Mouse (Mus musculus): ENCODE data around the gene Auts2. TPM values are rescaled to one million over a fixed set of nuclear protein-coding genes. Genes with fewer than 3 reads are reported as not detected.

Gene Auts2
- polyA plus RNA-seq, 1 experiment from 2014 or later, result 57.8 TPM

GRCm38 (mm10) chr5:131600325-131601125 is 942.6 kb downstream of the Auts2 start:
- Histone ChIP-seq H3K36me3 (no peaks in the 10 kb centered on the region), H3K4me3 (no peak overlapping the region), H3K4me1 (peaks cover 59% of the 10 kb centered on the region), H3K27ac (no peak overlapping the region; the same call in 1 of the 2 replicates), H3K9me3 (replicated peaks) (no peaks in the 10 kb centered on the region), H3K27me3 (ENCODE audit: low read depth, poor library complexity, severe bottlenecking) (peaks cover 62% of the 10 kb centered on the region)
- no peak for DNase-seq (ENCODE audit: low spot score)
- 20% methylated on average over 14 of the region's 14 CpGs for WGBS

DNA sequence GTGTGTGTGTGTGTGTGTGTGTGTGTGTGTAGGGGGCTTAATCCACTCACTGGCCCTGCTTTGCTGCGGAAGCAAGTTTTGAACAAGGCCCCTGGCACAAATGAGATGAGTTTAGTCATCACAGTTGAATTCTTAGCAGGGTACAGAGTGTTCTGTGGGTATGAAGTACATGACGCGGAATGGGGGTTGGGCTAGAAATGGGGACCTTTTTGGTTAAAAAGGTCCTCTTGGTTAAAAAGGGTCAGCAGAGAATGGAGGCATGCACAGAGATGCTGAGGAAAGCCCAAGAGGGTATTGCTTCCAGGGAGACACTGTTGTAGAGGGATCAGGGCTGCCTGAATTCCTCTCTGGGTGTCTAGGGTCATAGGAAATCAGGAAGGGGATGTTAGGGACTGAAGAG is 945.6 kb downstream of the Auts2 start:
- H3K9me3 ChIP-seq (replicated peaks), result no peaks in the 10 kb centered on the region
- peaks cover 77% of the 10 kb centered on the region for H3K27me3 ChIP-seq (ENCODE audit: low read depth, poor library complexity, severe bottlenecking)
- H3K4me1 ChIP-seq, result peaks cover 54% of the 10 kb centered on the region
- H3K36me3 ChIP-seq, result no peaks in the 10 kb centered on the region
- 0 out of 2 replicates have a peak overlapping the region, but pooled peaks have one; percentile 3 for H3K27ac ChIP-seq
- DNase-seq (ENCODE audit: low spot score), result no peak
- WGBS, result 75% methylated on average over 3 of the region's 3 CpGs
- no peak overlapping the region for H3K4me3 ChIP-seq

DNA sequence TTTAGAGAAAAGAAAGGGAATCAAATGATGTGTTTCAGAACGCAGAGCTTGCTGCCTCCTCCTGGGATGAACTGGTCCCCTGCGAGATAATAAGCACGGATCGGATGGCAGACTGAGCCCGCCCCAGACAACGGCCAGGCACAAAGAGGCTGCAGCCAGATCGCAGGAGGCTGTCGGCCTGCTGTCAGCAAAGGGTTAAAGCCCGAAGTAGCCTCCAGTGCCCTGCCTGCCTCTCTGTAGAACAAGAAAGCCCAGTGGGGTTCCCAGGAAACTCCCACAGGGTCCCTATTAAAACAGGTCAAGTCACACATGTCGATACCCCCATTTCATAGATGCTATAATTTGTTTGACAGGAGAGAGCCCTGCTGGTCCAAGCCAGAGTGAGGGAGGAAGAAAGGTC is 946.6 kb downstream of the Auts2 start:
- Histone ChIP-seq H3K36me3 (no peaks in the 10 kb centered on the region), H3K4me1 (peaks cover 45% of the 10 kb centered on the region), H3K9me3 (replicated peaks) (no peaks in the 10 kb centered on the region), H3K27ac (peak overlapping the region; percentile 36; the same call in 1 of the 2 replicates), H3K27me3 (ENCODE audit: low read depth, poor library complexity, severe bottlenecking) (peaks cover 86% of the 10 kb centered on the region), H3K4me3 (peak overlapping the region; percentile 8; the same call in 1 of the 2 replicates)
- DNase-seq (ENCODE audit: low spot score), result no peak
- WGBS, result 0% methylated on average over 10 of the region's 10 CpGs

DNA sequence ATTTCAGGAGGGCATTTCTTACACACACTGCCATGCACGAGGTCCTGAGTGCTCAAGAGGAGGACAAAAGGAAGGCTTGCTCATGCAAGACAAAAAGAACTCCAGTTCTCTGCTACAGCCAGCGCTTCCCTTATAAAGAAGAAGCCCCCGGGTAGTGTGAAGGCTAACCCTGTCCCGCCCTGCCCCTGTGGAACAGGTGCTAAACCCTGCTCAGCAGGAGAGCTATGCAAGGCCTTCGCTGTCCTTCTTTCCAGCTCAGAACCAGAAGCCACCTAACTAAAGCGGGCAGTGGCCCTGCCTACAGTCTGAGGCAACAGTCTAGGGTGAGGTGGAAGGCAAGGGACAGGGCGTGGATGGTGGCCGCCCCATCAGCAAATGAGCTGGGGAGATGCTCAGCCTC is 947.4 kb downstream of the Auts2 start:
- H3K4me1 ChIP-seq, result peaks cover 37% of the 10 kb centered on the region
- no peak for DNase-seq (ENCODE audit: low spot score)
- H3K27me3 ChIP-seq (ENCODE audit: low read depth, poor library complexity, severe bottlenecking), result peaks cover 94% of the 10 kb centered on the region
- peak overlapping the region; percentile 27; the same call in 1 of the 2 replicates for H3K27ac ChIP-seq
- 0 out of 2 replicates have a peak overlapping the region, but pooled peaks have one; percentile 15 for H3K4me3 ChIP-seq
- WGBS, result 13% methylated on average over 8 of the region's 8 CpGs
- no peaks in the 10 kb centered on the region for H3K36me3 ChIP-seq
- no peaks in the 10 kb centered on the region for H3K9me3 ChIP-seq (replicated peaks)

DNA sequence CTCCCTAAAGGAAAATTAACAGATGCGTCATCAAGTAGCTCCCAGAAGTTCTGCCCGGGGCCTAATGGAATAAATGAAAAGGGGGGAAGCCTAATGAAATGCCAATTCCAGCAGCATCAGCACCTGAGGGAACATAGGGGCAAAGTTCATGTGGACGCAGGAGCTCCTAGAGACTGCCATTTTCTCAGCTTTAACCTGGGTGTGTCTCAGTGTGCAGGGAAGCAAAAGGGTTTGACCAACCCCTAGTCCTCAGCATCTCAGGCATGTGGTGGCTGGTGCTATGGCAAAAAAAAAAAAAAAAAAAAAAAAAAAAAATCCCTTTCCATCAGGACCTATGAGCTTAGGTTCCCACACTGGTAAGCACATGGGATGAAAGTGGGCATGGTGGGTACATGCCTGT is 948.5 kb downstream of the Auts2 start:
- Histone ChIP-seq H3K36me3 (no peaks in the 10 kb centered on the region), H3K27me3 (ENCODE audit: low read depth, poor library complexity, severe bottlenecking) (peaks cover 97% of the 10 kb centered on the region), H3K27ac (no peak overlapping the region), H3K4me1 (peaks cover 26% of the 10 kb centered on the region), H3K4me3 (no peak overlapping the region), H3K9me3 (replicated peaks) (no peaks in the 10 kb centered on the region)
- no peak for DNase-seq (ENCODE audit: low spot score)
- 77% methylated on average over 3 of the region's 3 CpGs for WGBS

- Histone ChIP-seq H3K4me3 (no peak overlapping the region), H3K9me3 (replicated peaks) (no peaks in the 10 kb centered on the region), H3K36me3 (no peaks in the 10 kb centered on the region), H3K4me1 (peaks cover 26% of the 10 kb centered on the region), H3K27ac (no peak overlapping the region), H3K27me3 (ENCODE audit: low read depth, poor library complexity, severe bottlenecking) (peaks cover 92% of the 10 kb centered on the region)
- no peak for DNase-seq (ENCODE audit: low spot score)
- 91% methylated on average over 10 of the region's 10 CpGs for WGBS
Observed at GRCm38 (mm10) chr5:131593261-131593660, 949.9 kb downstream of the Auts2 start.

GRCm38 (mm10) chr5:131589948-131590467 is 953.1 kb downstream of the Auts2 start:
- no peak for DNase-seq (ENCODE audit: low spot score)
- Histone ChIP-seq H3K27ac (no peak overlapping the region), H3K36me3 (no peaks in the 10 kb centered on the region), H3K4me1 (peaks cover 25% of the 10 kb centered on the region), H3K27me3 (ENCODE audit: low read depth, poor library complexity, severe bottlenecking) (peaks cover 73% of the 10 kb centered on the region), H3K4me3 (no peak overlapping the region), H3K9me3 (replicated peaks) (no peaks in the 10 kb centered on the region)
- WGBS, result 90% methylated on average over 6 of the region's 6 CpGs

DNA sequence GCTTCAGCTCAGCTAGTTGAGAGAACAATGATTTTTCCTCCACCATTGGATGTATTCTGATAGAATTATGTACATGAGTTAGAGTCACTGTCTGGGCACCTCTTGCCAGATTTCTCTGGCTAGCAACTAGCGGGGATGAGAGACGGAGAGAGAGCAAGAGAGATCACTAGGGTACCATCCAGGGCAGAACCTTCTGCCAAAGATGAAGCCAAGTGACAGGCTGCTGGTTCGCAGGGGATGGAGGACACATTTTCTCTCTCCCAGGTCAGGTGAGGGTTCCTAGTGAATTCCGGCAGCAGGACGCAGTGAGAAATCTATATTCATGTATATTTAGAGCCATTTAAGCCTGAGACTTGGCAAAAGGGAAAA is 956.8 kb downstream of the Auts2 start:
- peaks cover 60% of the 10 kb centered on the region for H3K4me1 ChIP-seq
- H3K27me3 ChIP-seq (ENCODE audit: low read depth, poor library complexity, severe bottlenecking), result peaks cover 60% of the 10 kb centered on the region
- DNase-seq (ENCODE audit: low spot score), result no peak
- H3K27ac ChIP-seq, result 0 out of 2 replicates have a peak overlapping the region, but pooled peaks have one; percentile 63
- H3K36me3 ChIP-seq, result no peaks in the 10 kb centered on the region
- H3K4me3 ChIP-seq, result 0 out of 2 replicates have a peak overlapping the region, but pooled peaks have one; percentile 25
- H3K9me3 ChIP-seq (replicated peaks), result no peaks in the 10 kb centered on the region
- WGBS, result 56% methylated on average over 5 of the region's 5 CpGs

GRCm38 (mm10) chr5:131585684-131586331 is 957.3 kb downstream of the Auts2 start:
- WGBS, result 14% methylated on average over 26 of the region's 26 CpGs
- H3K27ac ChIP-seq, result peak overlapping the region; percentile 63
- H3K4me1 ChIP-seq, result peaks cover 65% of the 10 kb centered on the region
- H3K9me3 ChIP-seq (replicated peaks), result no peaks in the 10 kb centered on the region
- DNase-seq (ENCODE audit: low spot score), result peak; percentile 88
- no peaks in the 10 kb centered on the region for H3K36me3 ChIP-seq
- peaks cover 55% of the 10 kb centered on the region for H3K27me3 ChIP-seq (ENCODE audit: low read depth, poor library complexity, severe bottlenecking)
- peak overlapping the region; percentile 25 for H3K4me3 ChIP-seq

- Histone ChIP-seq H3K27ac (peak overlapping the region; percentile 63), H3K4me1 (peaks cover 76% of the 10 kb centered on the region), H3K27me3 (ENCODE audit: low read depth, poor library complexity, severe bottlenecking) (peaks cover 50% of the 10 kb centered on the region), H3K36me3 (no peaks in the 10 kb centered on the region), H3K9me3 (replicated peaks) (no peaks in the 10 kb centered on the region), H3K4me3 (no peak overlapping the region)
- peak; percentile 47 for DNase-seq (ENCODE audit: low spot score)
- 12% methylated on average over 12 of the region's 12 CpGs for WGBS
Observed at GRCm38 (mm10) chr5:131584260-131585135, 958.6 kb downstream of the Auts2 start.

- 22% methylated on average over 23 of the region's 23 CpGs for WGBS
- Histone ChIP-seq H3K36me3 (no peaks in the 10 kb centered on the region), H3K27me3 (ENCODE audit: low read depth, poor library complexity, severe bottlenecking) (peaks cover 34% of the 10 kb centered on the region), H3K4me3 (peak overlapping the region; percentile 33), H3K4me1 (peaks cover 72% of the 10 kb centered on the region), H3K27ac (peak overlapping the region; percentile 66), H3K9me3 (replicated peaks) (no peaks in the 10 kb centered on the region)
- peak; percentile 78 for DNase-seq (ENCODE audit: low spot score)
Observed at GRCm38 (mm10) chr5:131581110-131582050, 961.8 kb downstream of the Auts2 start.
